Mouse (Mus musculus): ENCODE data around the gene Plpp6. TPM values are rescaled to one million over a fixed set of nuclear protein-coding genes. Genes with fewer than 3 reads are reported as not detected.

Plpp6 gene
- polyA plus RNA-seq, 1 experiment from 2014 or later = 8.8 TPM

GRCm38 (mm10) chr19:28968178-28968577 lies 4.4 kb downstream of the Plpp6 start:
- no peak for ATAC-seq (replicated peaks; ENCODE audit: extremely low read depth, insufficient read depth, low FRiP score)
- Histone ChIP-seq H3K27me3 (ENCODE audit: control insufficient read depth, insufficient read depth, low read length) (no peaks in the 10 kb centered on the region), H3K4me2 (ENCODE audit: low read depth, low read length) (no peak overlapping the region), H3K4me3 (ENCODE audit: low read length) (no peak overlapping the region), H3K36me3 (ENCODE audit: control insufficient read depth, insufficient read depth) (no peaks in the 10 kb centered on the region), H3K27ac (ENCODE audit: low read length) (no peak overlapping the region), H3K9me3 (replicated peaks; ENCODE audit: control insufficient read depth, low read length) (no peaks in the 10 kb centered on the region), H3K9ac (ENCODE audit: low read length) (no peak overlapping the region), H3K4me1 (ENCODE audit: control insufficient read depth, insufficient read depth, low read length) (peaks cover 16% of the 10 kb centered on the region)
- WGBS = 68% methylated on average over 4 of the region's 4 CpGs

DNA sequence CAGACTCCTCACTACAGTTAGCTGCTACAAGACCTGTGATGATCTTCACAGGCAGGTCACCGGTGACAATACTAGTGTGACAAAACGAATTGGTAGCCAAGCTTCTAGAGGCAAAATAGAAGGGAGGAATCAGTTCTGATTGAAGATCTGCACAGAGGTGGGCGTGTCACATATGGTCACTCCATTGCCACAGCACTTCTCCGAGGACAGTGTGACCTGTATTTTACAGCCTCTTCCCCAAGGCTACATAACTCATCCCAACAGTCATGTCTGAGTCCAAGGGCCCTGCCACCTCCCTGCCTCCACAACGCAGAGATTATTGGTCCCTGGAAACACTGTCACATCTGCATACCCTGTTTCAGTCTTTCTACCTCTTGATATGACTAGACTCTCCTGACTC lies 5.5 kb downstream of the Plpp6 start:
- WGBS = 76% methylated on average over 5 of the region's 5 CpGs
- H3K27me3 ChIP-seq (ENCODE audit: control insufficient read depth, insufficient read depth, low read length) = no peaks in the 10 kb centered on the region
- no peak overlapping the region for H3K4me2 ChIP-seq (ENCODE audit: low read depth, low read length)
- H3K27ac ChIP-seq (ENCODE audit: low read length) = no peak overlapping the region
- H3K4me3 ChIP-seq (ENCODE audit: low read length) = no peak overlapping the region
- peaks cover 16% of the 10 kb centered on the region for H3K4me1 ChIP-seq (ENCODE audit: control insufficient read depth, insufficient read depth, low read length)
- no peak for ATAC-seq (replicated peaks; ENCODE audit: extremely low read depth, insufficient read depth, low FRiP score)
- no peaks in the 10 kb centered on the region for H3K36me3 ChIP-seq (ENCODE audit: control insufficient read depth, insufficient read depth)
- H3K9me3 ChIP-seq (replicated peaks; ENCODE audit: control insufficient read depth, low read length) = no peaks in the 10 kb centered on the region
- H3K9ac ChIP-seq (ENCODE audit: low read length) = no peak overlapping the region

GRCm38 (mm10) chr19:28970251-28970650 lies 6.5 kb downstream of the Plpp6 start:
- H3K4me2 ChIP-seq (ENCODE audit: low read depth, low read length) = no peak overlapping the region
- no peak overlapping the region for H3K9ac ChIP-seq (ENCODE audit: low read length)
- H3K27ac ChIP-seq (ENCODE audit: low read length) = no peak overlapping the region
- H3K4me3 ChIP-seq (ENCODE audit: low read length) = no peak overlapping the region
- WGBS = 56% methylated on average over 11 of the region's 11 CpGs
- H3K36me3 ChIP-seq (ENCODE audit: control insufficient read depth, insufficient read depth) = no peaks in the 10 kb centered on the region
- peaks cover 10% of the 10 kb centered on the region for H3K4me1 ChIP-seq (ENCODE audit: control insufficient read depth, insufficient read depth, low read length)
- H3K27me3 ChIP-seq (ENCODE audit: control insufficient read depth, insufficient read depth, low read length) = peaks cover 5% of the 10 kb centered on the region
- no peak for ATAC-seq (replicated peaks; ENCODE audit: extremely low read depth, insufficient read depth, low FRiP score)
- no peaks in the 10 kb centered on the region; the same call in 1 of the 2 replicates for H3K9me3 ChIP-seq (replicated peaks; ENCODE audit: control insufficient read depth, low read length)

GRCm38 (mm10) chr19:28974862-28975611 lies 11.3 kb downstream of the Plpp6 start:
- 17% methylated on average over 35 of the region's 35 CpGs for WGBS
- Histone ChIP-seq H3K4me1 (ENCODE audit: control insufficient read depth, insufficient read depth, low read length) (no peaks in the 10 kb centered on the region), H3K4me2 (ENCODE audit: low read depth, low read length) (peak overlapping the region; percentile 87), H3K36me3 (ENCODE audit: control insufficient read depth, insufficient read depth) (no peaks in the 10 kb centered on the region), H3K9me3 (replicated peaks; ENCODE audit: control insufficient read depth, low read length) (no peaks in the 10 kb centered on the region; the same call in 1 of the 2 replicates), H3K27me3 (ENCODE audit: control insufficient read depth, insufficient read depth, low read length) (peaks cover 5% of the 10 kb centered on the region), H3K9ac (ENCODE audit: low read length) (peak overlapping the region; percentile 62), H3K4me3 (ENCODE audit: low read length) (peak overlapping the region; percentile 54), H3K27ac (ENCODE audit: low read length) (no peak overlapping the region)
- ATAC-seq (replicated peaks; ENCODE audit: extremely low read depth, insufficient read depth, low FRiP score) = no peak; the same call in 1 of the 2 replicates

GRCm38 (mm10) chr19:28982617-28983016 lies 18.9 kb downstream of the Plpp6 start:
- Histone ChIP-seq H3K27me3 (ENCODE audit: control insufficient read depth, insufficient read depth, low read length) (no peaks in the 10 kb centered on the region), H3K4me3 (ENCODE audit: low read length) (no peak overlapping the region), H3K9me3 (replicated peaks; ENCODE audit: control insufficient read depth, low read length) (no peaks in the 10 kb centered on the region), H3K27ac (ENCODE audit: low read length) (no peak overlapping the region), H3K9ac (ENCODE audit: low read length) (no peak overlapping the region), H3K36me3 (ENCODE audit: control insufficient read depth, insufficient read depth) (no peaks in the 10 kb centered on the region), H3K4me1 (ENCODE audit: control insufficient read depth, insufficient read depth, low read length) (no peaks in the 10 kb centered on the region), H3K4me2 (ENCODE audit: low read depth, low read length) (no peak overlapping the region)
- 70% methylated on average over 7 of the region's 7 CpGs for WGBS
- ATAC-seq (replicated peaks; ENCODE audit: extremely low read depth, insufficient read depth, low FRiP score) = no peak

- H3K27me3 ChIP-seq (ENCODE audit: control insufficient read depth, insufficient read depth, low read length) = no peaks in the 10 kb centered on the region
- no peaks in the 10 kb centered on the region for H3K9me3 ChIP-seq (replicated peaks; ENCODE audit: control insufficient read depth, low read length)
- H3K9ac ChIP-seq (ENCODE audit: low read length) = peak overlapping the region; percentile 96
- H3K36me3 ChIP-seq (ENCODE audit: control insufficient read depth, insufficient read depth) = peaks cover 5% of the 10 kb centered on the region
- peak overlapping the region; percentile 99 for H3K27ac ChIP-seq (ENCODE audit: low read length)
- ATAC-seq (replicated peaks; ENCODE audit: extremely low read depth, insufficient read depth, low FRiP score) = no peak
- peak overlapping the region; percentile 94 for H3K4me3 ChIP-seq (ENCODE audit: low read length)
- H3K4me2 ChIP-seq (ENCODE audit: low read depth, low read length) = peak overlapping the region; percentile 58
- peaks cover 14% of the 10 kb centered on the region for H3K4me1 ChIP-seq (ENCODE audit: control insufficient read depth, insufficient read depth, low read length)
- 46% methylated on average over 8 of the region's 8 CpGs for WGBS
These were observed 25.8 kb downstream of the Plpp6 start for GRCm38 (mm10) chr19:28989515-28989914.

GRCm38 (mm10) chr19:28990194-28990589 lies 26.4 kb downstream of the Plpp6 start, which contains the start of gene Cdc37l1:
Gene Cdc37l1 (plus strand): TSS chr19:28990352.
- Histone ChIP-seq H3K27me3 (ENCODE audit: control insufficient read depth, insufficient read depth, low read length) (no peaks in the 10 kb centered on the region), H3K4me3 (ENCODE audit: low read length) (peak within 1 kb of the TSS; percentile 94), H3K27ac (ENCODE audit: low read length) (peak within 1 kb of the TSS; percentile 99), H3K36me3 (ENCODE audit: control insufficient read depth, insufficient read depth) (peaks cover 12% of the 10 kb centered on the region), H3K4me1 (ENCODE audit: control insufficient read depth, insufficient read depth, low read length) (peaks cover 21% of the 10 kb centered on the region), H3K9ac (ENCODE audit: low read length) (peak within 1 kb of the TSS; percentile 96), H3K9me3 (replicated peaks; ENCODE audit: control insufficient read depth, low read length) (no peaks in the 10 kb centered on the region), H3K4me2 (ENCODE audit: low read depth, low read length) (peak within 1 kb of the TSS; percentile 87)
- peak; percentile 96 for ATAC-seq (replicated peaks; ENCODE audit: extremely low read depth, insufficient read depth, low FRiP score)
- WGBS = under 1% methylated on average over 37 of the region's 37 CpGs

- peak overlapping the region; percentile 99 for H3K27ac ChIP-seq (ENCODE audit: low read length)
- peak; percentile 70 for ATAC-seq (replicated peaks; ENCODE audit: extremely low read depth, insufficient read depth, low FRiP score)
- peak overlapping the region; percentile 94 for H3K4me3 ChIP-seq (ENCODE audit: low read length)
- peaks cover 22% of the 10 kb centered on the region for H3K4me1 ChIP-seq (ENCODE audit: control insufficient read depth, insufficient read depth, low read length)
- H3K4me2 ChIP-seq (ENCODE audit: low read depth, low read length) = peak overlapping the region; percentile 87
- no peaks in the 10 kb centered on the region for H3K9me3 ChIP-seq (replicated peaks; ENCODE audit: control insufficient read depth, low read length)
- under 1% methylated on average over 41 of the region's 41 CpGs for whole genome bisulfite sequencing
- peak overlapping the region; percentile 96 for H3K9ac ChIP-seq (ENCODE audit: low read length)
- no peaks in the 10 kb centered on the region for H3K27me3 ChIP-seq (ENCODE audit: control insufficient read depth, insufficient read depth, low read length)
- H3K36me3 ChIP-seq (ENCODE audit: control insufficient read depth, insufficient read depth) = peaks cover 17% of the 10 kb centered on the region
These were observed 27.0 kb downstream of the Plpp6 start for GRCm38 (mm10) chr19:28990590-28991221.

GRCm38 (mm10) chr19:28991391-28991790 lies 27.6 kb downstream of the Plpp6 start:
- 66% methylated on average over 5 of the region's 5 CpGs for WGBS
- no peaks in the 10 kb centered on the region for H3K27me3 ChIP-seq (ENCODE audit: control insufficient read depth, insufficient read depth, low read length)
- ATAC-seq (replicated peaks; ENCODE audit: extremely low read depth, insufficient read depth, low FRiP score) = no peak
- H3K9ac ChIP-seq (ENCODE audit: low read length) = peak overlapping the region; percentile 96
- peak overlapping the region; percentile 87 for H3K4me2 ChIP-seq (ENCODE audit: low read depth, low read length)
- peak overlapping the region; percentile 94 for H3K4me3 ChIP-seq (ENCODE audit: low read length)
- peaks cover 19% of the 10 kb centered on the region for H3K36me3 ChIP-seq (ENCODE audit: control insufficient read depth, insufficient read depth)
- H3K27ac ChIP-seq (ENCODE audit: low read length) = peak overlapping the region; percentile 99
- peaks cover 25% of the 10 kb centered on the region for H3K4me1 ChIP-seq (ENCODE audit: control insufficient read depth, insufficient read depth, low read length)
- no peaks in the 10 kb centered on the region for H3K9me3 ChIP-seq (replicated peaks; ENCODE audit: control insufficient read depth, low read length)
